Mouse (Mus musculus): ENCODE results near the gene Chrne. TPM values are rescaled to one million over a fixed set of nuclear protein-coding genes. Genes with fewer than 3 reads are reported as not detected.
A peak's percentile ranks its signal among the peaks of the same experiment; 100 is the strongest.

The Chrne gene
- polyA plus RNA-seq, 2 experiments: 0.20 to 0.43 TPM

GRCm38 (mm10) chr11:70663957-70664356, 44.9 kb upstream of the Chrne start:
- no peak for TF ChIP-seq POLR2A (IDR thresholded peaks at IDR 0.05; ENCODE audit: borderline replicate concordance, extremely low read depth, insufficient read depth, insufficient read length)
- peaks cover 9% of the 10 kb centered on the region for H3K4me1 ChIP-seq (ENCODE audit: control insufficient read depth, insufficient read depth, low read length)
- no peak overlapping the region for H3K9ac ChIP-seq (ENCODE audit: low read depth, low read length, severe bottlenecking)
- H3K4me3 ChIP-seq (replicated peaks; ENCODE audit: low read length): no peak overlapping the region
- 80% methylated on average over 6 of the region's 6 CpGs for WGBS
- H3K27ac ChIP-seq (replicated peaks; ENCODE audit: low read depth, low read length): no peak overlapping the region
- ATAC-seq (ENCODE audit: low FRiP score, low read depth): no peak
- no peaks in the 10 kb centered on the region for H3K9me3 ChIP-seq (ENCODE audit: control insufficient read depth, low read length)
- H3K4me2 ChIP-seq (replicated peaks; ENCODE audit: low read depth, low read length, severe bottlenecking): no peak overlapping the region
- no peaks in the 10 kb centered on the region for H3K27me3 ChIP-seq (ENCODE audit: control insufficient read depth, insufficient read depth, low read length)
- no peak for DNase-seq (ENCODE audit: low spot score)
- H3K36me3 ChIP-seq (ENCODE audit: control insufficient read depth, insufficient read depth, low read length): peaks cover 64% of the 10 kb centered on the region

GRCm38 (mm10) chr11:70663101-70663500, 44.1 kb upstream of the Chrne start:
- Histone ChIP-seq H3K27ac (replicated peaks; ENCODE audit: low read depth, low read length) (no peak overlapping the region), H3K4me1 (ENCODE audit: control insufficient read depth, insufficient read depth, low read length) (peaks cover 9% of the 10 kb centered on the region), H3K9me3 (ENCODE audit: control insufficient read depth, low read length) (no peaks in the 10 kb centered on the region), H3K36me3 (ENCODE audit: control insufficient read depth, insufficient read depth, low read length) (peaks cover 64% of the 10 kb centered on the region), H3K4me3 (replicated peaks; ENCODE audit: low read length) (no peak overlapping the region), H3K4me2 (replicated peaks; ENCODE audit: low read depth, low read length, severe bottlenecking) (no peak overlapping the region), H3K27me3 (ENCODE audit: control insufficient read depth, insufficient read depth, low read length) (no peaks in the 10 kb centered on the region), H3K9ac (ENCODE audit: low read depth, low read length, severe bottlenecking) (no peak overlapping the region)
- DNase-seq (ENCODE audit: low spot score) (no peak), ATAC-seq (ENCODE audit: low FRiP score, low read depth) (no peak)
- no peak for TF ChIP-seq POLR2A (IDR thresholded peaks at IDR 0.05; ENCODE audit: borderline replicate concordance, extremely low read depth, insufficient read depth, insufficient read length)
- 93% methylated on average over 8 of the region's 8 CpGs for WGBS

GRCm38 (mm10) chr11:70660571-70660970, 41.6 kb upstream of the Chrne start:
- no peak for DNase-seq (ENCODE audit: low spot score)
- H3K27me3 ChIP-seq (ENCODE audit: control insufficient read depth, insufficient read depth, low read length): no peaks in the 10 kb centered on the region
- no peaks in the 10 kb centered on the region for H3K9me3 ChIP-seq (ENCODE audit: control insufficient read depth, low read length)
- no peak overlapping the region for H3K4me3 ChIP-seq (replicated peaks; ENCODE audit: low read length)
- H3K27ac ChIP-seq (replicated peaks; ENCODE audit: low read depth, low read length): no peak overlapping the region
- H3K4me1 ChIP-seq (ENCODE audit: control insufficient read depth, insufficient read depth, low read length): peaks cover 19% of the 10 kb centered on the region
- H3K4me2 ChIP-seq (replicated peaks; ENCODE audit: low read depth, low read length, severe bottlenecking): no peak overlapping the region
- H3K36me3 ChIP-seq (ENCODE audit: control insufficient read depth, insufficient read depth, low read length): peaks cover 45% of the 10 kb centered on the region
- no peak for TF ChIP-seq POLR2A (IDR thresholded peaks at IDR 0.05; ENCODE audit: borderline replicate concordance, extremely low read depth, insufficient read depth, insufficient read length)
- ATAC-seq (ENCODE audit: low FRiP score, low read depth): no peak
- 90% methylated on average over 8 of the region's 8 CpGs for WGBS
- H3K9ac ChIP-seq (ENCODE audit: low read depth, low read length, severe bottlenecking): no peak overlapping the region

GRCm38 (mm10) chr11:70658942-70659341, 39.9 kb upstream of the Chrne start:
- no peaks in the 10 kb centered on the region for H3K9me3 ChIP-seq (ENCODE audit: control insufficient read depth, low read length)
- no peak for ATAC-seq (ENCODE audit: low FRiP score, low read depth)
- H3K4me3 ChIP-seq (replicated peaks; ENCODE audit: low read length): no peak overlapping the region
- H3K4me2 ChIP-seq (replicated peaks; ENCODE audit: low read depth, low read length, severe bottlenecking): no peak overlapping the region
- no peaks in the 10 kb centered on the region for H3K27me3 ChIP-seq (ENCODE audit: control insufficient read depth, insufficient read depth, low read length)
- DNase-seq (ENCODE audit: low spot score): no peak
- no peak overlapping the region for H3K27ac ChIP-seq (replicated peaks; ENCODE audit: low read depth, low read length)
- TF ChIP-seq POLR2A (IDR thresholded peaks at IDR 0.05; ENCODE audit: borderline replicate concordance, extremely low read depth, insufficient read depth, insufficient read length): no peak
- no peak overlapping the region for H3K9ac ChIP-seq (ENCODE audit: low read depth, low read length, severe bottlenecking)
- 71% methylated on average over 8 of the region's 8 CpGs for WGBS
- H3K4me1 ChIP-seq (ENCODE audit: control insufficient read depth, insufficient read depth, low read length): peaks cover 19% of the 10 kb centered on the region
- peaks cover 28% of the 10 kb centered on the region for H3K36me3 ChIP-seq (ENCODE audit: control insufficient read depth, insufficient read depth, low read length)

- Histone ChIP-seq H3K4me3 (replicated peaks; ENCODE audit: low read length) (no peak overlapping the region), H3K27ac (replicated peaks; ENCODE audit: low read depth, low read length) (no peak overlapping the region), H3K27me3 (ENCODE audit: control insufficient read depth, insufficient read depth, low read length) (no peaks in the 10 kb centered on the region), H3K9me3 (ENCODE audit: control insufficient read depth, low read length) (no peaks in the 10 kb centered on the region), H3K36me3 (ENCODE audit: control insufficient read depth, insufficient read depth, low read length) (peaks cover 24% of the 10 kb centered on the region), H3K4me2 (replicated peaks; ENCODE audit: low read depth, low read length, severe bottlenecking) (no peak overlapping the region), H3K4me1 (ENCODE audit: control insufficient read depth, insufficient read depth, low read length) (peaks cover 19% of the 10 kb centered on the region), H3K9ac (ENCODE audit: low read depth, low read length, severe bottlenecking) (no peak overlapping the region)
- no peak for DNase-seq (ENCODE audit: low spot score)
- no peak for TF ChIP-seq POLR2A (IDR thresholded peaks at IDR 0.05; ENCODE audit: borderline replicate concordance, extremely low read depth, insufficient read depth, insufficient read length)
- WGBS: 72% methylated on average over 5 of the region's 5 CpGs
- ATAC-seq (ENCODE audit: low FRiP score, low read depth): no peak
Observed at GRCm38 (mm10) chr11:70658521-70658920, 39.5 kb upstream of the Chrne start.

- TF ChIP-seq POLR2A (IDR thresholded peaks at IDR 0.05; ENCODE audit: borderline replicate concordance, extremely low read depth, insufficient read depth, insufficient read length): no peak
- Histone ChIP-seq H3K4me2 (replicated peaks; ENCODE audit: low read depth, low read length, severe bottlenecking) (0 out of 2 replicates have a peak overlapping the region, but pooled peaks have one; percentile 97), H3K4me3 (replicated peaks; ENCODE audit: low read length) (no peak overlapping the region), H3K9ac (ENCODE audit: low read depth, low read length, severe bottlenecking) (0 out of 2 replicates have a peak overlapping the region, but pooled peaks have one; percentile 5), H3K9me3 (ENCODE audit: control insufficient read depth, low read length) (no peaks in the 10 kb centered on the region), H3K36me3 (ENCODE audit: control insufficient read depth, insufficient read depth, low read length) (peaks cover 20% of the 10 kb centered on the region), H3K27me3 (ENCODE audit: control insufficient read depth, insufficient read depth, low read length) (no peaks in the 10 kb centered on the region), H3K27ac (replicated peaks; ENCODE audit: low read depth, low read length) (no peak overlapping the region), H3K4me1 (ENCODE audit: control insufficient read depth, insufficient read depth, low read length) (peaks cover 19% of the 10 kb centered on the region)
- ATAC-seq (ENCODE audit: low FRiP score, low read depth) (no peak), DNase-seq (ENCODE audit: low spot score) (no peak)
- WGBS: 59% methylated on average over 9 of the region's 9 CpGs
Observed at GRCm38 (mm10) chr11:70657991-70658390, 39.0 kb upstream of the Chrne start.
